Mouse (Mus musculus): ENCODE data around the gene Cops7a. TPM values are rescaled to one million over a fixed set of nuclear protein-coding genes. Genes with fewer than 3 reads are reported as not detected.

Gene Cops7a
- 168 and 199 TPM in 2 replicates for polyA plus RNA-seq (2012; rRNA removed)

DNA sequence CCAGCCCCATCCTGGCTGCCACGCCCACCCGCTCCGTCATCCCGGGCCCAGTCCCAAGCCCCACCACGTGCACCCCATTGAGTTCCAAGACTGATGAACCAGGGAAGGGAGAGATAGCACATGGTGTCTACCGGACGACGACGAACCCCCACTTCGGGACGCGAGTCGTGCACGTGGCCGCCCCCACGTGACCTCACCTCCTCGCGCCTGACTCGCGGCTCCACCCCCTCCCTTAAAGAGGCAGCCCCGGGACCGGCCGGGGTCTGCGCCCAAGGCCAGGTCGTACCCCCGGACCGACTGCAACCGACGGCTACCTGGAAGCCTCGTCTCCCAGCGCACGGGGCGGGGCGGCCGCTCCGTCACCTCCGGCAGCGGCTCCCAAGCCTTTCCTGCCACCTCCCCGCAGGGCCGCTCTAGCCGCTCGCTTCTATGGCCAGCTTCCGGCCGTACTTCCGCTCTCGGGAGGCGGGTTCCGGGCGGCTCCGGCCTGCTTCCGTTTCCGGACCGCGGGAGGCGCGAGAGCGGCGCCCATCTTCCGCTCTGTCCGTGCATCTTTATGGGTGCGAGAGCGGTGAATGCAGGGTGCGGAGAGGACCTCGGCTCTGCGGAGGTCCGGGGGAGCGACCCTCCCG lies at the start of gene Cops7a:
TSS of gene Cops7a (minus strand) at position 451 of the 632 bp plus-strand sequence.
- WGBS = under 1% methylated on average over 68 of the region's 68 CpGs
- H3K4me3 ChIP-seq (ENCODE audit: control insufficient read depth, insufficient read depth, low read length) = peak within 1 kb of the TSS; percentile 55
- peak; percentile 92 for TF ChIP-seq POLR2A (IDR thresholded peaks at IDR 0.05; ENCODE audit: control insufficient read depth, extremely low read depth, insufficient read depth, low read length, poor library complexity)
- 0 out of 2 replicates have a peak, but pooled peaks have one; percentile 40 for TF ChIP-seq CTCF (IDR thresholded peaks at IDR 0.05; ENCODE audit: borderline replicate concordance, control insufficient read depth, extremely low read depth, insufficient read depth, low read length, poor library complexity)
- peak; percentile 98 for DNase-seq
- H3K36me3 ChIP-seq (ENCODE audit: control insufficient read depth, insufficient read depth, low read length) = no peaks in the 10 kb centered on the region
- H3K4me1 ChIP-seq (replicated peaks; ENCODE audit: control insufficient read depth, insufficient read depth, low read length) = peaks cover 7% of the 10 kb centered on the region
- H3K27ac ChIP-seq (ENCODE audit: control insufficient read depth, insufficient read depth, low read length) = peak within 1 kb of the TSS; percentile 86
- H3K27me3 ChIP-seq (ENCODE audit: control insufficient read depth, insufficient read depth, low read length) = no peaks in the 10 kb centered on the region

DNA sequence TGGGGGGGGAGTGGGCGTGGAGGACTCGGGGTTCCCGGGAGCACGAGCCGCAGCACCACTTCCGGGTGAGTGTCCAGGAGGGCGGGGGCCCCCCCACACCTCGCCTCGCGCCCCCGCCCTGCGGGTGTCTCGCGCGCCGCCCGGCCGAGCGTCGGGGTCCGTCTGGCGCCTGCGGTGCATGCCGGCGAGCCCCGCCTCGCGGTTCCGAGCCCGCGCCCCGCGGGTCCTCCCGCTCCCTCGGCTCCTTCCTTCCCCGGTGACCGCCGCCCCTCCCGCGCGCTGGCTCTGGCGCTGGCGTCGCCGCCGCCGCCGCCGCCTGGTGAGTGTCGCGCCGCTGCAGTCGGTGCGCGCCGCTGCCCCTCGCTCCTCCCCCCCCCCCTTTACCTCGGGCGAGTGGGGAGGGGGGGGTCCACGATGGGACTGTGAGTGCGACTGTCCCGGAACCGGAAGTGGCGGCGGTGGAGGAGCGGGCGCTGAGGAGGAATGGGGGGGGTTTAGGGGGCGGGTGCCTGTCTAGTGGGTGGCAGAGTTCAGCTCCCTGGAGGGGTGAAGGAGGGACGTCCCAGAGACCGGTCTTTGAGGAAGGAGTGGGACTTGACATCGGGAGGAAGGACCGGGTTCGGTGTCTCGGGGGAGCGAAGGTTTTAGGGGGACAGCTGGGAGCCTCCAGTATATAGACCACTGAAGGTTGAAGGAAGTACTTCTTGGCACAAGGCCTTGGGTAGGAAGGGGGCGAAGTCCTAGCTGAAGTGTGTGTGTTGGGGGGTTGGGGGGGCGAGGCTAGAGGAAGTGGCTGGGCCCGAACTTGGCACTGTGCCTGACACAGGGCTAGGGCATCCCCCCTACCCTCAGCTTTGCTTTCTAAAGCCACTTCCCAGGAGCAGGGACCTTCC lies 44.1 kb upstream of the Cops7a start:
- Histone ChIP-seq H3K4me1 (replicated peaks; ENCODE audit: control insufficient read depth, insufficient read depth, low read length) (peaks cover 12% of the 10 kb centered on the region), H3K4me3 (ENCODE audit: control insufficient read depth, insufficient read depth, low read length) (peak overlapping the region; percentile 80), H3K27me3 (ENCODE audit: control insufficient read depth, insufficient read depth, low read length) (no peaks in the 10 kb centered on the region), H3K36me3 (ENCODE audit: control insufficient read depth, insufficient read depth, low read length) (peaks cover 17% of the 10 kb centered on the region), H3K27ac (ENCODE audit: control insufficient read depth, insufficient read depth, low read length) (peak overlapping the region; percentile 87)
- peak; percentile 80 for DNase-seq
- WGBS = under 1% methylated on average over 65 of the region's 78 CpGs
- TF ChIP-seq POLR2A (IDR thresholded peaks at IDR 0.05; ENCODE audit: control insufficient read depth, extremely low read depth, insufficient read depth, low read length, poor library complexity) = peak; percentile 73; the same call in 1 of the 2 replicates
- TF ChIP-seq CTCF (IDR thresholded peaks at IDR 0.05; ENCODE audit: borderline replicate concordance, control insufficient read depth, extremely low read depth, insufficient read depth, low read length, poor library complexity) = no peak

DNA sequence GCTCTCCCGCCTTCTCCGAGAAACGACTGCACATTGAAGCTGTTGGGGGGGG lies 43.6 kb upstream of the Cops7a start, which contains the start of gene Zfp384:
TSS of gene Zfp384 (plus strand) at position 17 of the 52 bp plus-strand sequence.
- WGBS = 0% methylated on average over 2 of the region's 3 CpGs
- Histone ChIP-seq H3K27ac (ENCODE audit: control insufficient read depth, insufficient read depth, low read length) (peak within 1 kb of the TSS; percentile 87), H3K4me3 (ENCODE audit: control insufficient read depth, insufficient read depth, low read length) (peak within 1 kb of the TSS; percentile 80), H3K4me1 (replicated peaks; ENCODE audit: control insufficient read depth, insufficient read depth, low read length) (peaks cover 12% of the 10 kb centered on the region), H3K27me3 (ENCODE audit: control insufficient read depth, insufficient read depth, low read length) (no peaks in the 10 kb centered on the region), H3K36me3 (ENCODE audit: control insufficient read depth, insufficient read depth, low read length) (peaks cover 16% of the 10 kb centered on the region)
- TF ChIP-seq POLR2A (IDR thresholded peaks at IDR 0.05; ENCODE audit: control insufficient read depth, extremely low read depth, insufficient read depth, low read length, poor library complexity) (no peak), CTCF (IDR thresholded peaks at IDR 0.05; ENCODE audit: borderline replicate concordance, control insufficient read depth, extremely low read depth, insufficient read depth, low read length, poor library complexity) (no peak)
- no peak for DNase-seq

DNA sequence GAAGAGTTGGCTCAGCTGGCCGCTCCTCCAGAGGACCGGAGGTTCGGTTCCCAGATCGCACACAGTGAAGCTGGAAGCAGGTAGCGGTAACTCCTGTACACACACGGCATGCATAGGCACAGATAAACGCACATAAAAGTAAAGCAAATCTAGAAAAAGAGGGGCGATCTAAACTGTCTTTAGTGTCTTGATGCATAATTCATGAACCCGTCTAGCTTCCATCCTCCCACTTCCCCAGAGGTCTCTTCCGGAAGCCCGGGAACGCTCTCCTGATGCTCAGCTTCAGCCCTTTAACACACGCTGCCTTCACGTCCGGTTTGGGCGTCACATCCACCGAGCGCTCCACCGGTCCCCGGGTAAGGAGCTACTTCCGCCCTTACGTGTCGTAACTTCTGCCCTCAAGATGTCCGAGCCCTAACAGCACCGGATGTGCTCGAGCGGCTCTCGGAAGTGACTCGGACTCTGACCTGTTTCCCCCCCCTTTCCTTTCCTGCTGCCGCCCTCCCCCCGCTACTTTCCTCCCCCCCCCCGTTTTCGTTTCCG lies 43.3 kb upstream of the Cops7a start:
- DNase-seq = peak; percentile 95
- TF ChIP-seq POLR2A (IDR thresholded peaks at IDR 0.05; ENCODE audit: control insufficient read depth, extremely low read depth, insufficient read depth, low read length, poor library complexity) = peak; percentile 56; the same call in 1 of the 2 replicates
- TF ChIP-seq CTCF (IDR thresholded peaks at IDR 0.05; ENCODE audit: borderline replicate concordance, control insufficient read depth, extremely low read depth, insufficient read depth, low read length, poor library complexity) = no peak
- Histone ChIP-seq H3K27ac (ENCODE audit: control insufficient read depth, insufficient read depth, low read length) (peak overlapping the region; percentile 71), H3K4me1 (replicated peaks; ENCODE audit: control insufficient read depth, insufficient read depth, low read length) (peaks cover 12% of the 10 kb centered on the region), H3K4me3 (ENCODE audit: control insufficient read depth, insufficient read depth, low read length) (peak overlapping the region; percentile 80), H3K27me3 (ENCODE audit: control insufficient read depth, insufficient read depth, low read length) (no peaks in the 10 kb centered on the region), H3K36me3 (ENCODE audit: control insufficient read depth, insufficient read depth, low read length) (peaks cover 13% of the 10 kb centered on the region)
- WGBS = under 1% methylated on average over 33 of the region's 34 CpGs

GRCm38 (mm10) chr6:125008060-125008459 lies 42.7 kb upstream of the Cops7a start:
- DNase-seq = no peak
- H3K36me3 ChIP-seq (ENCODE audit: control insufficient read depth, insufficient read depth, low read length) = peaks cover 11% of the 10 kb centered on the region; the same call in 1 of the 2 replicates
- H3K27me3 ChIP-seq (ENCODE audit: control insufficient read depth, insufficient read depth, low read length) = no peaks in the 10 kb centered on the region
- peak overlapping the region; percentile 54 for H3K4me3 ChIP-seq (ENCODE audit: control insufficient read depth, insufficient read depth, low read length)
- no peak for TF ChIP-seq POLR2A (IDR thresholded peaks at IDR 0.05; ENCODE audit: control insufficient read depth, extremely low read depth, insufficient read depth, low read length, poor library complexity)
- TF ChIP-seq CTCF (IDR thresholded peaks at IDR 0.05; ENCODE audit: borderline replicate concordance, control insufficient read depth, extremely low read depth, insufficient read depth, low read length, poor library complexity) = no peak
- WGBS = 55% methylated on average over 13 of the region's 13 CpGs
- H3K27ac ChIP-seq (ENCODE audit: control insufficient read depth, insufficient read depth, low read length) = no peak overlapping the region; the same call in 1 of the 2 replicates
- H3K4me1 ChIP-seq (replicated peaks; ENCODE audit: control insufficient read depth, insufficient read depth, low read length) = peaks cover 12% of the 10 kb centered on the region

DNA sequence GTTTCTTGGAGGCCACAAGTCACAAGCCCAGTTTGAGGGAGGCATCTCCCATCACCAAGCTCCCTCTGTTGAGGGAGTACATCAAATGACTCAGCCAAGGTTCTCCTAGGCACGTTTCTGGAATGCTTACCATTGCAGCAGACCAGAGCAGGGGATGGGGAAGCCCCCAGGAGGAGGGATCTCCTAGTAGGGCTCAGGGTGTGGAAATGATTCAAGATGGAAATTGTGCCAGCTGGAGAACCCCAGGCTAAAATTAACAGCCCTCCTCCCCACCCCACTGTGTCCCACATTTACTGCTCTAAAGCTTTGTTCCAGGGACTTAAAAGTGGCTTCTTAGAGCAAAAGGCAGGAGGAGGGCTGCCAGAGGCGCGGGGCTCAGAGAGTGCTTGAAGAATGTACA lies 39.7 kb upstream of the Cops7a start:
- H3K4me3 ChIP-seq (ENCODE audit: control insufficient read depth, insufficient read depth, low read length) = no peak overlapping the region
- 62% methylated on average over 3 of the region's 3 CpGs for WGBS
- peaks cover 10% of the 10 kb centered on the region for H3K4me1 ChIP-seq (replicated peaks; ENCODE audit: control insufficient read depth, insufficient read depth, low read length)
- no peaks in the 10 kb centered on the region for H3K36me3 ChIP-seq (ENCODE audit: control insufficient read depth, insufficient read depth, low read length)
- TF ChIP-seq CTCF (IDR thresholded peaks at IDR 0.05; ENCODE audit: borderline replicate concordance, control insufficient read depth, extremely low read depth, insufficient read depth, low read length, poor library complexity) (no peak), POLR2A (IDR thresholded peaks at IDR 0.05; ENCODE audit: control insufficient read depth, extremely low read depth, insufficient read depth, low read length, poor library complexity) (no peak)
- H3K27ac ChIP-seq (ENCODE audit: control insufficient read depth, insufficient read depth, low read length) = no peak overlapping the region
- no peaks in the 10 kb centered on the region for H3K27me3 ChIP-seq (ENCODE audit: control insufficient read depth, insufficient read depth, low read length)
- DNase-seq = no peak
